Mouse (Mus musculus) spleen, adult 2 months (tissue): Measurements from ENCODE around the gene Lect2.

Experiments
- CTCF ChIP-seq: fragments of 200-500 bp; IDR thresholded peaks from 2 replicates; pipeline ENCODE4 v1.5.1; 2011; ENCODE audit warnings: mild to moderate bottlenecking, inconsistent platforms; ENCODE audit not compliant: insufficient read depth, insufficient read length, insufficient replicate concordance; ENCODE audit errors: extremely low read depth
- POLR2A ChIP-seq: fragments of 200-500 bp; IDR thresholded peaks from 2 replicates; pipeline ENCODE4 v1.6.1; 2011; ENCODE audit warnings: low read depth, low read length, inconsistent platforms

DNA sequence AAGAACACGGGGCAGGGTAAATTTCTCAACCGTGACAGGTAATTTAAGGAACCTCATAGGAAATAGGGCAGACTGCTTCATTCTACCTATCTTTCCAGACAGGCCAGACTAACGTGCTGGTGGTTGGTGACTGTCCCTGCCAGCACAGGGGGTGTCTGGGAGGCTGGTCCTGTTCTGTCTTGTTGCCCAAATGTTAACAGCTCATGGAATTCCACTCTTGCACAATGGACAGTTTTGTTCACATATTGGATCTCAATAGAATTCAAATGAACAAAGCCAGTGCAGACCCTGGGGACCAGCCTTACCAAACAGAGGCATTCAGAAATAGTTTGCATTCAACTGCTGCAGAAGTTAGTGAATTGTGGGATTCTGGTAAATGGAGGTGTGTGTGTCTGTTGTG lies 3.3 kb downstream of the Lect2 start:
- TF ChIP-seq POLR2A: no peak
- TF ChIP-seq CTCF: no peak
